Mouse (Mus musculus): ENCODE measurements around the gene Gpr153. TPM values are rescaled to one million over a fixed set of nuclear protein-coding genes. Genes with fewer than 3 reads are reported as not detected.

Gpr153 gene
- polyA plus RNA-seq, 2 experiments: 33.0 to 56.5 TPM

- H3K4me3 ChIP-seq (replicated peaks; ENCODE audit: low read length): no peak overlapping the region
- ATAC-seq (ENCODE audit: low FRiP score, low read depth) (no peak), DNase-seq (ENCODE audit: low spot score) (no peak)
- no peak overlapping the region for H3K9ac ChIP-seq (ENCODE audit: low read depth, low read length, severe bottlenecking)
- H3K4me2 ChIP-seq (replicated peaks; ENCODE audit: low read depth, low read length, severe bottlenecking): no peak overlapping the region
- H3K4me1 ChIP-seq (ENCODE audit: control insufficient read depth, insufficient read depth, low read length): no peaks in the 10 kb centered on the region
- H3K36me3 ChIP-seq (ENCODE audit: control insufficient read depth, insufficient read depth, low read length): peaks cover 52% of the 10 kb centered on the region
- H3K27me3 ChIP-seq (ENCODE audit: control insufficient read depth, insufficient read depth, low read length): no peaks in the 10 kb centered on the region
- 91% methylated on average over 6 of the region's 6 CpGs for WGBS
- no peaks in the 10 kb centered on the region for H3K9me3 ChIP-seq (ENCODE audit: control insufficient read depth, low read length)
- no peak overlapping the region for H3K27ac ChIP-seq (replicated peaks; ENCODE audit: low read depth, low read length)
- no peak for TF ChIP-seq POLR2A (IDR thresholded peaks at IDR 0.05; ENCODE audit: borderline replicate concordance, extremely low read depth, insufficient read depth, insufficient read length)
These were observed 30.7 kb downstream of the Gpr153 start for GRCm38 (mm10) chr4:152304685-152305084.

- Histone ChIP-seq H3K4me1 (ENCODE audit: control insufficient read depth, insufficient read depth, low read length) (no peaks in the 10 kb centered on the region), H3K27ac (replicated peaks; ENCODE audit: low read depth, low read length) (no peak overlapping the region), H3K36me3 (ENCODE audit: control insufficient read depth, insufficient read depth, low read length) (peaks cover 41% of the 10 kb centered on the region), H3K4me2 (replicated peaks; ENCODE audit: low read depth, low read length, severe bottlenecking) (no peak overlapping the region), H3K4me3 (replicated peaks; ENCODE audit: low read length) (no peak overlapping the region), H3K9ac (ENCODE audit: low read depth, low read length, severe bottlenecking) (no peak overlapping the region), H3K9me3 (ENCODE audit: control insufficient read depth, low read length) (no peaks in the 10 kb centered on the region), H3K27me3 (ENCODE audit: control insufficient read depth, insufficient read depth, low read length) (0 out of 2 replicates have a peak, but pooled peaks cover 3% of the 10 kb centered on the region)
- no peak for ATAC-seq (ENCODE audit: low FRiP score, low read depth)
- TF ChIP-seq POLR2A (IDR thresholded peaks at IDR 0.05; ENCODE audit: borderline replicate concordance, extremely low read depth, insufficient read depth, insufficient read length): no peak
- no peak for DNase-seq (ENCODE audit: low spot score)
- 72% methylated on average over 6 of the region's 6 CpGs for WGBS
These were observed 32.0 kb downstream of the Gpr153 start for GRCm38 (mm10) chr4:152305991-152306390.

- Histone ChIP-seq H3K4me1 (ENCODE audit: control insufficient read depth, insufficient read depth, low read length) (no peaks in the 10 kb centered on the region), H3K4me2 (replicated peaks; ENCODE audit: low read depth, low read length, severe bottlenecking) (no peak overlapping the region), H3K4me3 (replicated peaks; ENCODE audit: low read length) (no peak overlapping the region), H3K27ac (replicated peaks; ENCODE audit: low read depth, low read length) (no peak overlapping the region), H3K36me3 (ENCODE audit: control insufficient read depth, insufficient read depth, low read length) (peaks cover 28% of the 10 kb centered on the region), H3K9me3 (ENCODE audit: control insufficient read depth, low read length) (no peaks in the 10 kb centered on the region), H3K27me3 (ENCODE audit: control insufficient read depth, insufficient read depth, low read length) (peaks cover 16% of the 10 kb centered on the region), H3K9ac (ENCODE audit: low read depth, low read length, severe bottlenecking) (no peak overlapping the region)
- ATAC-seq (ENCODE audit: low FRiP score, low read depth): no peak
- 85% methylated on average over 9 of the region's 9 CpGs for WGBS
- no peak for DNase-seq (ENCODE audit: low spot score)
- no peak for TF ChIP-seq POLR2A (IDR thresholded peaks at IDR 0.05; ENCODE audit: borderline replicate concordance, extremely low read depth, insufficient read depth, insufficient read length)
These were observed 33.5 kb downstream of the Gpr153 start for GRCm38 (mm10) chr4:152307542-152307941.

GRCm38 (mm10) chr4:152312186-152312585 lies 38.2 kb downstream of the Gpr153 start:
- DNase-seq (ENCODE audit: low spot score) (no peak), ATAC-seq (ENCODE audit: low FRiP score, low read depth) (no peak)
- 3% methylated on average over 14 of the region's 14 CpGs for WGBS
- H3K4me3 ChIP-seq (replicated peaks; ENCODE audit: low read length): no peak overlapping the region
- no peak overlapping the region for H3K27ac ChIP-seq (replicated peaks; ENCODE audit: low read depth, low read length)
- TF ChIP-seq POLR2A (IDR thresholded peaks at IDR 0.05; ENCODE audit: borderline replicate concordance, extremely low read depth, insufficient read depth, insufficient read length): no peak
- H3K36me3 ChIP-seq (ENCODE audit: control insufficient read depth, insufficient read depth, low read length): no peaks in the 10 kb centered on the region
- H3K27me3 ChIP-seq (ENCODE audit: control insufficient read depth, insufficient read depth, low read length): peaks cover 62% of the 10 kb centered on the region
- no peaks in the 10 kb centered on the region for H3K9me3 ChIP-seq (ENCODE audit: control insufficient read depth, low read length)
- H3K4me1 ChIP-seq (ENCODE audit: control insufficient read depth, insufficient read depth, low read length): peaks cover 9% of the 10 kb centered on the region
- no peak overlapping the region for H3K9ac ChIP-seq (ENCODE audit: low read depth, low read length, severe bottlenecking)
- H3K4me2 ChIP-seq (replicated peaks; ENCODE audit: low read depth, low read length, severe bottlenecking): no peak overlapping the region

GRCm38 (mm10) chr4:152313211-152313632 lies 39.2 kb downstream of the Gpr153 start:
- Histone ChIP-seq H3K4me2 (replicated peaks; ENCODE audit: low read depth, low read length, severe bottlenecking) (peak overlapping the region; percentile 53), H3K27ac (replicated peaks; ENCODE audit: low read depth, low read length) (no peak overlapping the region), H3K9me3 (ENCODE audit: control insufficient read depth, low read length) (no peaks in the 10 kb centered on the region), H3K36me3 (ENCODE audit: control insufficient read depth, insufficient read depth, low read length) (no peaks in the 10 kb centered on the region), H3K4me1 (ENCODE audit: control insufficient read depth, insufficient read depth, low read length) (peaks cover 9% of the 10 kb centered on the region), H3K4me3 (replicated peaks; ENCODE audit: low read length) (peak overlapping the region; percentile 31), H3K9ac (ENCODE audit: low read depth, low read length, severe bottlenecking) (no peak overlapping the region; the same call in 1 of the 2 replicates), H3K27me3 (ENCODE audit: control insufficient read depth, insufficient read depth, low read length) (peaks cover 73% of the 10 kb centered on the region)
- TF ChIP-seq POLR2A (IDR thresholded peaks at IDR 0.05; ENCODE audit: borderline replicate concordance, extremely low read depth, insufficient read depth, insufficient read length): no peak
- DNase-seq (ENCODE audit: low spot score) (no peak), ATAC-seq (ENCODE audit: low FRiP score, low read depth) (no peak)
- WGBS: under 1% methylated on average over 25 of the region's 29 CpGs

- Histone ChIP-seq H3K36me3 (ENCODE audit: control insufficient read depth, insufficient read depth, low read length) (no peaks in the 10 kb centered on the region), H3K4me1 (ENCODE audit: control insufficient read depth, insufficient read depth, low read length) (peaks cover 9% of the 10 kb centered on the region), H3K9me3 (ENCODE audit: control insufficient read depth, low read length) (no peaks in the 10 kb centered on the region), H3K27me3 (ENCODE audit: control insufficient read depth, insufficient read depth, low read length) (peaks cover 77% of the 10 kb centered on the region), H3K9ac (ENCODE audit: low read depth, low read length, severe bottlenecking) (no peak overlapping the region), H3K4me2 (replicated peaks; ENCODE audit: low read depth, low read length, severe bottlenecking) (no peak overlapping the region; the same call in 1 of the 2 replicates), H3K4me3 (replicated peaks; ENCODE audit: low read length) (no peak overlapping the region), H3K27ac (replicated peaks; ENCODE audit: low read depth, low read length) (no peak overlapping the region)
- no peak for TF ChIP-seq POLR2A (IDR thresholded peaks at IDR 0.05; ENCODE audit: borderline replicate concordance, extremely low read depth, insufficient read depth, insufficient read length)
- ATAC-seq (ENCODE audit: low FRiP score, low read depth): no peak
- no peak for DNase-seq (ENCODE audit: low spot score)
These were observed 39.9 kb downstream of the Gpr153 start for GRCm38 (mm10) chr4:152313934-152314333.
